Mouse (Mus musculus) intestine, embryonic 16.5 days (tissue): Measurements from ENCODE around the gene Lta. TPM values are rescaled to one million over a fixed set of nuclear protein-coding genes. Genes with fewer than 3 reads are reported as not detected.

ENCODE experiments used
- ATAC-seq: fragments of 200-750 bp; cut with Nextera tagmentation; 2 replicates; pipeline ENCODE4 v1.8.0; 2017; ENCODE audit warnings: moderate TSS enrichment, moderate library complexity
- H3K27ac ChIP-seq: fragments of 300-500 bp; sonication (generic); 2 replicates; pipeline ENCODE4 v1.5.1; 2014; ENCODE audit warnings: mild to moderate bottlenecking, low read length
- H3K27me3 ChIP-seq: fragments of 300-500 bp; sonication (generic); replicated peaks from 2 replicates; pipeline ENCODE4 v1.6.1; 2014; ENCODE audit warnings: low read length, control low read depth, mixed read lengths; ENCODE audit not compliant: control insufficient read depth, insufficient read depth
- H3K36me3 ChIP-seq: fragments of 300-500 bp; sonication (generic); 2 replicates; pipeline ENCODE4 v1.6.1; 2014; ENCODE audit warnings: low read length, control low read depth; ENCODE audit not compliant: control insufficient read depth, insufficient read depth
- H3K4me1 ChIP-seq: fragments of 300-500 bp; sonication (generic); 2 replicates; pipeline ENCODE4 v1.6.1; 2014; ENCODE audit warnings: low read length, control low read depth, mixed read lengths; ENCODE audit not compliant: control insufficient read depth, insufficient read depth
- H3K4me2 ChIP-seq: fragments of 300-500 bp; sonication (generic); 2 replicates; pipeline ENCODE4 v1.6.1; 2014; ENCODE audit warnings: low read depth, low read length, control low read depth
- H3K4me3 ChIP-seq: fragments of 300-500 bp; sonication (generic); 2 replicates; pipeline ENCODE4 v1.5.1; 2014; ENCODE audit warnings: mild to moderate bottlenecking, low read length
- H3K9ac ChIP-seq: fragments of 300-500 bp; sonication (generic); 2 replicates; pipeline ENCODE4 v1.6.1; 2014; ENCODE audit warnings: low read depth, low read length
- H3K9me3 ChIP-seq: fragments of 300-500 bp; sonication (generic); 2 replicates; pipeline ENCODE4 v1.6.1; 2016; ENCODE audit warnings: low read length, control low read depth; ENCODE audit not compliant: control insufficient read depth
- whole genome bisulfite sequencing: fragments of 180-500 bp; shearing (Covaris S2); extraction: QIAGEN DNeasy Blood & Tissue Kit; methylation state at CpG from one replicate; pipeline ENCODE4 v1.1.7; 2014; 5-methylcytosine and 5-hydroxymethylcytosine counted together
- polyA plus RNA-seq: library from polyadenylated mRNA; unstranded; fragments of >200 nt; fragmentation: Nextera tagmentation; extraction: Ambion mirVana; gene quantifications from 2 replicates; pipeline ENCODE4 v1.2.1, GENCODE M21; 2015

Gene Lta
- polyA plus RNA-seq, 1 experiment from 2014 or later: 1.2 TPM

DNA sequence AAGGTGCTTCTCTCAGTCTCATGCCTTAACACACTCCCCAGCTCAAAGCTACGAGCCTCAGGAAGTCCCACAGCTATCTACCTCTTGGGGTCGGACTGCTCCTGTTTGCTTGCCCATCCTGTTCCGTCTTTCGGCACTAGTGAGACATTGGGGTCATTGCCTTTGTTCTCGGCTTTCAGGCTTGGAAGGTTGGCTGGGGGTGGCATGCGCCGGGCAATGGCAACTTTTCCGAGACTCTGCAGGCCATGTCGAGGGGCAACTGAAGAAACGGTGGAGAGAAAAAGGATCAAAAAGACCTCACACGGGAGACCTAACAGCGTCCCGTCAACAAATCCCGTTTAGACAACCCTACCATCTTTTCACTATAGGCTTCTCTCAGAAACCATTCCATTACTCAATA lies 43.0 kb downstream of the Lta start:
- Histone ChIP-seq H3K36me3 (peaks cover 42% of the 10 kb centered on the region), H3K9ac (0 out of 2 replicates have a peak overlapping the region, but pooled peaks have one; percentile 9), H3K4me2 (peak overlapping the region; percentile 77), H3K27me3 (no peaks in the 10 kb centered on the region), H3K27ac (no peak overlapping the region), H3K4me1 (peaks cover 20% of the 10 kb centered on the region), H3K9me3 (no peaks in the 10 kb centered on the region), H3K4me3 (no peak overlapping the region)
- 67% methylated on average over 14 of the region's 14 CpGs for WGBS
- no peak for ATAC-seq

DNA sequence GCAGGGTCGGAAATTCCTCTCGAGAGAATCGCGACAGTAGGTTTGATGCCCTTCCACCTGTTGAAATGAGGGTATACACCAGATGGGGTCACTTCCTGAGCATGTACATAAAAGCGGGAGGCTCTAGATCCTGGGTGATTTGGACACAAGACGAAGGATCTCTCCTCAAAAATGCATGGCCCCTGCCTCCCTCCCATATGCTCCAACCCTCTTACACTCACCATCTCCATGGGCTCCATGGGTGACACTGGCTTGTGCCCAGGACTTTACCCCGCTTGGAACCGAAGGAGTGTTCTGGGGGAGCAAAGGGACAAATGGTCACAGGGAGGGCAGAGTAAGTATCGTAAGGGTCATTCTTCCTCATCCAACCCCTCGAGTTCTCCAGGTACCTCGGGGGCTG lies 43.7 kb downstream of the Lta start:
- no peak for ATAC-seq
- H3K9ac ChIP-seq: no peak overlapping the region
- H3K27ac ChIP-seq: no peak overlapping the region
- no peak overlapping the region for H3K4me3 ChIP-seq
- no peaks in the 10 kb centered on the region for H3K27me3 ChIP-seq
- peaks cover 19% of the 10 kb centered on the region for H3K4me1 ChIP-seq
- H3K9me3 ChIP-seq: no peaks in the 10 kb centered on the region
- peaks cover 49% of the 10 kb centered on the region for H3K36me3 ChIP-seq
- 87% methylated on average over 11 of the region's 11 CpGs for WGBS
- no peak overlapping the region for H3K4me2 ChIP-seq

DNA sequence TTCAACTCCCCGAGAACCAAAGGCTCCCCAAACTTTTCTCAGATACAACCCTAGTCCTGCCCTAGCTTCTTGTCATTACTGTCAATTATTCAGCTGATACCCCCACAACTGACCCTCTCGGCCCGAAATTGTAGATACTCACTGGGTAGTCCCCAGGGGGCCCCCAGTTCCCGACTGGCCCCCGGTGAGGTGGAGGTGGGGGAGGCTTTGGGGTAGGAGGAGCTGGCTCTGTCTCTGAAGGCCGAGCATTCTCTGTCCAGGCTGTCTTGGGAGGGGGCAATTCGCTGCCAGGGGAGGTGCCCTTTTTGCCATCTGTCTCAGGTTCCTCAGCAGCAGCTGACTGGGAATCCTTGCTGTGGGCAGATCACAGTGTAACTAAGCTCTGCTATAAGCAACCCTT lies 45.5 kb downstream of the Lta start:
- Histone ChIP-seq H3K9ac (no peak overlapping the region), H3K27me3 (no peaks in the 10 kb centered on the region), H3K4me3 (no peak overlapping the region), H3K9me3 (no peaks in the 10 kb centered on the region), H3K4me1 (peaks cover 12% of the 10 kb centered on the region), H3K4me2 (no peak overlapping the region), H3K36me3 (peaks cover 64% of the 10 kb centered on the region), H3K27ac (no peak overlapping the region)
- no peak for ATAC-seq
- WGBS: 86% methylated on average over 7 of the region's 7 CpGs

DNA sequence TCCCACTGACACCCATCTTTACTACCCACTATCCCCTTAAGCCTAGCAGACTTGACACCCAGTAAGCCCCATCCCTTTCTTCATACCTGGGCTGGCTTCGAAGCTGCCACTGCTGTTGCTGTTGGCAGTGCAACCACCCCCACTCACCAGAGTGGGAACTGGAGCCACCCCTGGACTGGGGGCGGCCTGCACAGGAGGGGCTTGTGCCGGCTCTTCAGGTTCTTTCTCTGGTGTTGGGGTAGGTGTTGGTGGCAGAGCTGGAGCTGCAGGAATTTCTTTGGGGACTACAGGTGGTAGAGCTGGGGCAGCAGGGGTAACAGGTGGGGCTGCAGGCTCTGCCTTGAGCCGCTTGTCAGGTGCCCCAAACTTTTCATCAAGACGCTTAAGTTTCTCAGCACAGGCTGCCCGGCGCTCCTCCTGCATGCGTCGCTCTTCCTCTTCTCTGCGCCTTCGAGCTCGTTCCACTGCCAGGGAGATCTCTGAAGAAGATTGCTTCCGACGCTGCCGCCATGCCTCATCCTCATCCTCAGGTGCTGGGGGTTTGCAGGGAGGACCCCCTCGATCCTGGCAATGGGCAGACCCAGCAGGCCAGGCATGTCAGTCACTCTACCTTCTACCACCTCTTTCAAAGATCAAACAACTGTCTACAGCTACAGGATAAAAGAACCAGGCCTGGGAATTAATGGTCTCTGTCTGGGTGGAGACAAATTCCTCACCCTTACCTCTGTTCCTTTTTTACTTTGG lies 46.1 kb downstream of the Lta start:
- 95% methylated on average over 16 of the region's 16 CpGs for WGBS
- Histone ChIP-seq H3K9me3 (no peaks in the 10 kb centered on the region), H3K4me1 (peaks cover 12% of the 10 kb centered on the region), H3K27me3 (no peaks in the 10 kb centered on the region), H3K4me2 (no peak overlapping the region), H3K27ac (no peak overlapping the region), H3K4me3 (no peak overlapping the region), H3K9ac (no peak overlapping the region), H3K36me3 (peaks cover 69% of the 10 kb centered on the region)
- no peak for ATAC-seq

DNA sequence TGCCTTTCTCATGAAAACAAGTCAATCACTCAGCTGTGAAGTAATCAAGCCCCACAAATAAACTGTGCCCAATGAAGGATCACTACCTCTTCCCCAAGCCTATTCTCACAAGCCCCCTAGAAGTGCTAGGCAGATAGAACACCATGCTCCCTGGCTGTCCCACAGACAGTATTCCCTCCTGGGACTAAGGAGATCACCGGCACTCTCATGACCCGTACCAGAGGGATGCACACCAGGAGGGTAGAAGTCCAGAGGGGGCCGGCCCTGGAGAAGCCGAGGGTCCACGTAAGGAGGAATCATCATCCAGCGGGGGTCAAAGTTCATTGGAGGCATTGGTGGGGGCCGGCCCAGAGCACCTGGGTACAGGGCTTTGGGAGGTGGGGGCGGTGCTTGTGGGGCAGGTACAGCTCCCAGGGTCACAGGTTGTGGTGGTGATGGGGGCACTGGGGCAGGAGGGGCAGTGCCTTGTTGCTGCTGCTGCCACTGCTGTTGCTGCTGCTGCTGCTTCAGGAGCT lies 47.4 kb downstream of the Lta start:
- H3K9me3 ChIP-seq: no peaks in the 10 kb centered on the region
- no peak for ATAC-seq

DNA sequence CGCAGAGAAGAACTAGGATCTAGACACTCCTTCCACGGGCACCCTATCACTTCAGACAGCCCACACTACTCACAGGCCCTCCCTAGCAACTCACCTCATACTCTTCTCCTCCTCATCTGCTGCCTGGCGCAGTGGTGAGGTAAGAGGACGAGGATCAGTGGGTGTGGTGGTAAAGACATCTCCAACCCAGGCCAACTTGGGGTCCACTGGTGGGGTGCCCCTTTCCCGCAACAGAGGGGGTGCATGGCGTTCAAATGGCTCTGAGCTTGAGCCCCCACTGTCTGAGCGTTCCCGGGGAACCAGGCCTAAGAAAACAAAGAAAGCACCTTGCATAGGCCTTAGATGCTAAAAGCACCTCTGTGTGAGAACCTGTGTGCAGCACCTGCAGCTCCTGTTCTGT lies 47.9 kb downstream of the Lta start:
- no peak for ATAC-seq
- H3K9me3 ChIP-seq: no peaks in the 10 kb centered on the region
- H3K4me1 ChIP-seq: peaks cover 4% of the 10 kb centered on the region
- no peak overlapping the region for H3K27ac ChIP-seq
- peaks cover 85% of the 10 kb centered on the region for H3K36me3 ChIP-seq
- H3K27me3 ChIP-seq: no peaks in the 10 kb centered on the region
- no peak overlapping the region for H3K9ac ChIP-seq
- no peak overlapping the region for H3K4me3 ChIP-seq
- H3K4me2 ChIP-seq: no peak overlapping the region
- 88% methylated on average over 8 of the region's 8 CpGs for WGBS

More for the DNA sequence above, 47.4 kb downstream of the Lta start:
- H3K4me2 ChIP-seq: no peak overlapping the region
- H3K4me3 ChIP-seq: no peak overlapping the region
- H3K4me1 ChIP-seq: peaks cover 7% of the 10 kb centered on the region
- no peak overlapping the region for H3K27ac ChIP-seq
- WGBS: 88% methylated on average over 8 of the region's 8 CpGs
- H3K9ac ChIP-seq: no peak overlapping the region
- peaks cover 80% of the 10 kb centered on the region for H3K36me3 ChIP-seq
- H3K27me3 ChIP-seq: no peaks in the 10 kb centered on the region

DNA sequence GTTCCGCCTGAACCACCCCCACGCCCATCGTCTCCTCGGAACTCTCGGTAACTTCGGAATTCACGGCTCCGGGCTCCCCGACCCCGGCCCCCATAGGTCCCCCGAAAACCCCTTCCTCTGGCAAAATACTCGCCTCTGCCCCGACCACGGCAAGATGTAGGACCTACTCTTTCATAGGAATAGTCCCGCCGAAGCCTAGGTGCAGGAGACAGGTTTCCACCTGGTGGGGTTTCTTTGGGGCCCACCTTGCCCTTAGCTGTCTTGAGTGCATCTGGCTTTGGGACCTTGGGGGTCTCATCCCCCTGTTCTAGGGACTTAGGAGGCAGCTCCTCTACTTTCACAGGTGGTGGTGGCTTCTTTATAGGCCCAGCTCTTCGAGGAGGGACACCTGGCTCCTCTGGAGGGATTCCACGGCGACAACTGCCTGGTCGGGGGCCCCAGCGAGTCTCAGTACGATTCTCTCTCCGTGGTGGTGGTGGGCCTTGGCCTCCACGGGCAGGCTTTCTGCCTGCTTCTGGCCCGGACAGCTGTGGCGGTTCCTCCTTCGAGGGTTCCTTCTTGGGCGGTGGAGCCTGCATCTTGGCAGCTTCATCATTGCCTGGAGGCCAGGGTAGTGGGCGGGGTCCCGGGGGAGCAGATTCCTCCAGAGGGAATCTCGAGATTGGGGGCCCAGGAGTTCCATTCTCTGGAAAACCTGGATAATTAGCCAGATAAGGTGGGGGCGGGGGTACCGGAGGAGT lies 48.5 kb downstream of the Lta start:
- Histone ChIP-seq H3K27ac (no peak overlapping the region), H3K27me3 (no peaks in the 10 kb centered on the region), H3K4me1 (no peaks in the 10 kb centered on the region), H3K4me2 (no peak overlapping the region), H3K4me3 (no peak overlapping the region), H3K9me3 (no peaks in the 10 kb centered on the region), H3K36me3 (peaks cover 86% of the 10 kb centered on the region), H3K9ac (no peak overlapping the region)
- ATAC-seq: no peak
- WGBS: 91% methylated on average over 33 of the region's 33 CpGs

DNA sequence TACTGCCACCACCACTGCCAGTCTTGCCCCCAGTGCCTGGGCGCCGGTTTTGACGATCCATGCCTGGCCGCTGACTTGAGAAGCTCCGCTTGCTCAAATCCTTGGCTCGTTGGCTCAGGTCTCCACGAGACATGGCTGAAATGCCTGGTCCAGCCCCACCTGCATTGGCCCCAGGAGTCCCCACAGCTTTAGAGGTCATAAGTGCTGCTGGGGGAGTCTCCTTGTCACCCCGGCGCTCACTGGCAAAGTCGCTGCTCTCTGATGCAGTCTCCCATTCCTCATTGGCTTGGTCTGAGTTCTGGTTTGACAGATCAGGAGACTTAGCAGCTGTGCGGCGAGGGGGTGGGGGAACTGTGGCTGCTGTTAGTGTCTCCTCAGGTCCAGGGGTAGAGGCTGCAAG lies 49.7 kb downstream of the Lta start:
- no peaks in the 10 kb centered on the region for H3K4me1 ChIP-seq
- H3K9me3 ChIP-seq: no peaks in the 10 kb centered on the region
- H3K4me2 ChIP-seq: no peak overlapping the region
- H3K9ac ChIP-seq: no peak overlapping the region
- no peak for ATAC-seq
- H3K4me3 ChIP-seq: no peak overlapping the region
- H3K36me3 ChIP-seq: peaks cover 82% of the 10 kb centered on the region
- no peak overlapping the region for H3K27ac ChIP-seq
- WGBS: 89% methylated on average over 12 of the region's 12 CpGs
- H3K27me3 ChIP-seq: no peaks in the 10 kb centered on the region

DNA sequence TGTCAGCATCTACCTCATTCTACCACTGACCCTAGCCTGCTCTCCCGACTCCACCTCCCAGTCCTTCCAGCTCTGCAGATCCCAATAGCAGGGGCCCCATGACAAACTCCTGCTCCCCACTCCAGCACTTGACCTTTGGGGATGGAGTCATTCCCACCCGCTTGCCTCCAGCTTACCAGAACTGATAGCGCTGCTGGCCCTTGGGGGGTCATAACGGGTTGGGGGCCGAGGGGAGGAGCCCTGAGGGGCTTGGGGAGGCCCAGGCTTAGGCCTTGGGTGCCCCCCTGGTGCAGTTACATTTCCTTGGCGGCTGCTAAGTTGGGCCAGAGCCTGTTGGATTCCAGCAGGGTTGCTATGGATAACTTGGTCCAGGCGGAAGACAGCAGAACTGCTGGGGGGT lies 50.5 kb downstream of the Lta start:
- Histone ChIP-seq H3K36me3 (peaks cover 85% of the 10 kb centered on the region), H3K4me1 (no peaks in the 10 kb centered on the region), H3K9me3 (no peaks in the 10 kb centered on the region), H3K4me3 (no peak overlapping the region), H3K27ac (no peak overlapping the region), H3K9ac (no peak overlapping the region), H3K4me2 (no peak overlapping the region), H3K27me3 (no peaks in the 10 kb centered on the region)
- 80% methylated on average over 7 of the region's 7 CpGs for WGBS
- ATAC-seq: no peak
